Mouse (Mus musculus) CD4-positive helper T cell, adult 2 months (primary cell): ENCODE data around the gene Nsg1.

Source experiments
- DNase-seq: peaks from one replicate; pipeline ENCODE4 v3.0.0-alpha.2; 2012; ENCODE audit warnings: low read depth, missing footprints, low spot score

Nsg1 gene

GRCm38 (mm10) chr5:38159634-38160413 lies at the start of gene Nsg1:
TSS of gene Nsg1 (minus strand) at chr5:38159907.
- DNase-seq = no peak

GRCm38 (mm10) chr5:38208985-38209384 lies 49.3 kb upstream of the Nsg1 start:
- DNase-seq = no peak

DNA sequence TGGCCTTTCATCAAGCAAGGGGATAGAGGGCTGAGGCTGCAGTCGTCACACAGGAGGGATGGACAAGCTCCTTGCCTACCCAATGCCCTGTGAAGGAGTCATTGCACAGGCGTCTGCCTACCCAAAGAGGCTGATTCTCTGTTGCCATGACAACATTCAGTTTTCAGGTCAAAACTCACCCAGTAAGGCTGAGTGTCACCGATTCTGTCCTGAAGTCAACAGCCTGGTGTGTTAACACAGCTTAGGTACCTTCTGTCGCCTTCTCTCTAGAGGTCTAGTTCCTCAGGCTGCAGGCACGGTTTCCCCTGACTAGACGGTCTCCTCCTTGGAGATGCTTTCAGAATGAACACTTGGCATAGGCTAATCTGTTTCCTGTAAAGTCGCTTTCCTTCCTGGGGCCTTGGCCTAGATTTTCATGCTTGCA lies 45.6 kb upstream of the Nsg1 start:
- no peak for DNase-seq

- DNase-seq = no peak
These were observed 40.0 kb upstream of the Nsg1 start for GRCm38 (mm10) chr5:38199686-38200085.

DNA sequence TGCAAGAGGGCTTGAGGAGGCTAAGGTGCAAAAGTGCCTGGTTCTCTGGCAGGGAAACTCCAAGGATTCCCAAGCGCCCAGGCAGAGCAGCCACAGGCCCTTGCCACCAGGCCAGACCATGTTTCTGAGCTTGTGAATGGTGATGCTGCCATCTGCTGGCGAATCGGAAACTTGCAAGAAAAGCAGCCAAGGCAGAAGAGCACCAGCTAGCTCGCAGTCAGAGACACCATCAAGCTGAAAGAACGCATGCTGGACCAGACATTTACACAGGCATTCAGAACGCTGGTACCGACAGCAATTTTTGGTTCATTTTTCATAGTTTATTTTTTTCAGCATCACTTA lies 37.7 kb upstream of the Nsg1 start:
- peak; percentile 65 for DNase-seq

- no peak for DNase-seq
These were observed 37.2 kb upstream of the Nsg1 start for GRCm38 (mm10) chr5:38196821-38197481.

DNA sequence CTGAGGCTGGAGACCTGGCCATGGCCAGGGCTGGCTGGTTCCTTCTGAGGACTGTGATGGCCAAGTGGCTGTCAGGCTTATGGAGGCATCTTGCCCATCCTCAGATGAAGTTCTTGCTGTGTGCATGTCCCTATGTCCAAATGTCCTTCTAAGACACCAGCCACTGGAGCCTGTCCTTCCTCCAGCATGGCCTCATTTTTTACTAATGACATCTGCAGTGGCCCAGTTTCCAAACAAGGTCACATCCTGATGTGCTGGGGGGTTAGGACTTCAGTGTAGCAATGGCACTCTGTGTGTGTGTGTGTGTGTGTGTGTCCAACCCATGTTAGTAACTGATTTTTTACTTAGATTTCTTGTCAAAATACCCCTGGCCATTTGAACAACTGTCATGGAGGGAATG lies 36.2 kb upstream of the Nsg1 start:
- no peak for DNase-seq

GRCm38 (mm10) chr5:38194946-38195345 lies 35.2 kb upstream of the Nsg1 start:
- DNase-seq = no peak

- no peak for DNase-seq
These were observed 31.2 kb upstream of the Nsg1 start for GRCm38 (mm10) chr5:38190907-38191306.

GRCm38 (mm10) chr5:38187006-38187405 lies 27.3 kb upstream of the Nsg1 start:
- no peak for DNase-seq

DNA sequence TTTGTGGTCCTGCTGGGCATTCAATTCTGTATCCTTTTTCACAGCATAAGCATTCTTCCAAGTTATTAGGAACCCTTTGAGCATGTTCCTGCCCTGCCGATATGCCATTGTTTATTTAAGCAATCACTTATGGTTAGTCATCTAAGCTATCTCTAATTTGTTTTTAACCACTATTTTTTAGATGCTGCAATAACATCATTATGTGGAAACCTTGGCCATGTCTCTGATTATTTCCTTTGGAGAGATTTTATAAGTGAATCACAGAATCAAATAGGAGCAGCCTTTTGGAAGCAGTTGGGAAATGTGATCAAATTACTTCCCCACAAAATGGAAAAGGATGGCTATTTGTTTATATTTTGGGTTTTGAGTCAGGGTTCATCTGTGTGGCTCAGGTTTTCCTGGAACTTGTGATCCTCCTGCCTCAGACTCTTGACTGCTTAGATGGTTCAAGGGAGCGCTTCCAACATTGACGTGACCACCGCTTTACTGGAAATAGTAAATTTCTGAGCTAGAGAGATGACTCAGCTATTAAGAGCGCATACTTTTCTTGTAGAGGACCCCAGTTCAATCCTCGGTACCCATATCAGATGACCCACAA lies 25.1 kb upstream of the Nsg1 start:
- no peak for DNase-seq

- DNase-seq = no peak
These were observed 14.7 kb upstream of the Nsg1 start for GRCm38 (mm10) chr5:38174256-38174912.

GRCm38 (mm10) chr5:38173766-38174165 lies 14.1 kb upstream of the Nsg1 start:
- DNase-seq = no peak

GRCm38 (mm10) chr5:38168497-38168896 lies 8.8 kb upstream of the Nsg1 start:
- DNase-seq = no peak

DNA sequence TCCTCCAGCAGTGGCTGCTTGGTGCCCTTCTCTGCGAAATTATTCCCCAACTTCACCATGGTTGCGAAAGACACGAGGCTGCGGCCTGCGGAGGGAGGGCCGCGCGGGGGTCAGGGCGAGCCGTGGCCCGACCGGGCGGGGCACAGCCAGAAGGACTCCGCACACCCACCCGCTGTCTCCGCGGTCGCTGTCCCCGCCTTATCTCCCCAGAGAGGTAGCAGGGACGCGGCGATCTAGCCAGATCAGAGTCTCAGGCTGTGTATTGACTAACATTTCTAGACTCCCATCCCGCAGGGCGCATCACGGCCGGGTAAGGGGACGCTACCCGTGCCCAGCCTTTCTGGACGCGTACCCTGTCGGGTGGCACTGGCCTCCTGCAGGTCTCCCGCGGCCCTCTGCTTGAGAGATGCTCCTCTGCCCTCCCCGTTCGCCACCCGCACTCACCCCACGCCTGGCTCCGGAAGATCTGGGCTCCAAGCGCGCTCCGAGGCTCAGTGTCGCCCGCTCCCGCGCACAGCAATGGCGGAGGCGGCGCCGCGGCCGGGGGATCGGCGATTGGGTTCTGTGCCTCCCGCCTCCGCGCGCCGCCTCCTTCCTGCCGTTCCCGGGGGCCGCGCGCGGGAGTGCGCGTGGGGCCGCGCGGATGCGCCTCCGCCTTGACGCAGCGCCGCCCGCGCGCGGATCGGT lies 617 bp downstream of the Nsg1 start:
- no peak for DNase-seq

GRCm38 (mm10) chr5:38158501-38158946 lies 1.2 kb downstream of the Nsg1 start:
- DNase-seq = no peak

DNA sequence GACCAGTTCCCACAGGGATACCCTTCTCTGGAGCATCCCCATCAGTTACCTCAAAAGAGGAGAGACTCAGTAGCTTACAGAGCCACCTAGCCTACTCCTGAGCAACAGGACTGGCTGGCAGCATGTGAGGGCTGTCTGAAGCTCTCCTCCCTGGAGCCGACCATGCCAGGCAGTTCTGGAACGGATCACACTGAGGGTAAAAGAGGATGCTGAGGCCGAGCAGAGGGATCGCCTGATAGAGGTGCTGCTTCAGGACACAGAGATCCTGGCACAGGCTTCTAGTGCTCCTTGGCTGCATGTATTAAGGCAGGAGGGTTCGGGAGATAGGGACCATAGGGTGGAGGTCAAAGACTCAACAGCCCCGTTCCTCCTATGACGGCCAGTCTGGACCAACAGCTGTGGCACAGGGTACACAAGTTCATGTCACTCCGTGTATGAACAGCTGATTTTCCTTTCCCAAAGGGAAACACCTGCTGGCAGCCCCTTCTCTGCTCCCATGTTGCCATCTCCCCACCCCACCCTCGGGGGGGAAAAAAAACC lies 2.2 kb downstream of the Nsg1 start:
- no peak for DNase-seq

DNA sequence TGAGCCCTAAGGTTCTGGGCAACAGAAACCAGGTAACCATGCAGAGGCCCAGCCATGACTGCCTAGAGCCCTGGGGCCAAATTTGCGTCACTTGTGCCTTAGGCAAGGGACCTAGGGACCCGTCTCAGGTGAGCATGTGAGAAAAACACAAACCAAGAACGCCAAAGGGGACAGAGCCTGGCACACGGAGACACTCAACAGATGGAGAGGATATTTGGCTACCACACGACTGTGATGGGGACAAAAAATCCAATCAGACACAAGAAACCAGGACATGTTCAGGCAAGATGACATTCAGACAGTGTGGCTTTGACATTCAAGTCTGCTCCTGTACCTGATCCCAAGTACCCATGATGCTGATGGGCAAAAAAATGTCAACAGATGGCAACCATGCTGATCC lies 6.1 kb downstream of the Nsg1 start:
- no peak for DNase-seq

- no peak for DNase-seq
These were observed 7.3 kb downstream of the Nsg1 start for GRCm38 (mm10) chr5:38152201-38153108.

- DNase-seq = no peak
These were observed 8.4 kb downstream of the Nsg1 start for GRCm38 (mm10) chr5:38151264-38151663.
